Mouse (Mus musculus): Measurements from ENCODE around the gene 2410004B18Rik.

Gene 2410004B18Rik

GRCm38 (mm10) chr3:145929525-145930400 lies 8.1 kb upstream of the 2410004B18Rik start:
- no peak for DNase-seq (ENCODE audit: low spot score in 2 of 2)

- DNase-seq (ENCODE audit: low spot score in 2 of 2): no peak
Measured at GRCm38 (mm10) chr3:145933845-145934244, 4.0 kb upstream of the 2410004B18Rik start.

GRCm38 (mm10) chr3:145938405-145939349 lies 863 bp downstream of the 2410004B18Rik start:
- no peak for DNase-seq (ENCODE audit: low spot score in 2 of 2)

- DNase-seq (ENCODE audit: low spot score in 2 of 2): no peak
Measured at GRCm38 (mm10) chr3:145939402-145939801, 1.6 kb downstream of the 2410004B18Rik start.

- no peak for DNase-seq (ENCODE audit: low spot score in 2 of 2)
Measured at GRCm38 (mm10) chr3:145939971-145940370, 2.2 kb downstream of the 2410004B18Rik start.

GRCm38 (mm10) chr3:145941971-145942370 lies 4.2 kb downstream of the 2410004B18Rik start:
- DNase-seq (ENCODE audit: low spot score in 2 of 2): peak; percentile 56 to 65

GRCm38 (mm10) chr3:145944348-145944747 lies 6.5 kb downstream of the 2410004B18Rik start:
- DNase-seq (ENCODE audit: low spot score in 2 of 2): no peak

- DNase-seq (ENCODE audit: low spot score in 2 of 2): no peak
Measured at GRCm38 (mm10) chr3:145945904-145946303, 8.1 kb downstream of the 2410004B18Rik start.

GRCm38 (mm10) chr3:145946654-145947053 lies 8.8 kb downstream of the 2410004B18Rik start:
- DNase-seq (ENCODE audit: low spot score in 2 of 2): no peak

- no peak for DNase-seq (ENCODE audit: low spot score in 2 of 2)
Measured at GRCm38 (mm10) chr3:145947539-145948204, 9.9 kb downstream of the 2410004B18Rik start.

- no peak for DNase-seq (ENCODE audit: low spot score in 2 of 2)
Measured at GRCm38 (mm10) chr3:145950034-145950814, 12.4 kb downstream of the 2410004B18Rik start.

GRCm38 (mm10) chr3:145950815-145951130 lies 13.0 kb downstream of the 2410004B18Rik start:
- DNase-seq (ENCODE audit: low spot score in 2 of 2): no peak

GRCm38 (mm10) chr3:145951287-145952165 lies 13.7 kb downstream of the 2410004B18Rik start:
- no peak for DNase-seq (ENCODE audit: low spot score in 2 of 2)

- no peak for DNase-seq (ENCODE audit: low spot score in 2 of 2)
Measured at GRCm38 (mm10) chr3:145952945-145953344, 15.1 kb downstream of the 2410004B18Rik start.

- DNase-seq (ENCODE audit: low spot score in 2 of 2): no peak
Measured at GRCm38 (mm10) chr3:145953411-145953810, 15.6 kb downstream of the 2410004B18Rik start.

GRCm38 (mm10) chr3:145959824-145960223 lies 22.0 kb downstream of the 2410004B18Rik start:
- DNase-seq (ENCODE audit: low spot score in 2 of 2): no peak

GRCm38 (mm10) chr3:145962411-145962810 lies 24.6 kb downstream of the 2410004B18Rik start:
- no peak for DNase-seq (ENCODE audit: low spot score in 2 of 2)

- no peak for DNase-seq (ENCODE audit: low spot score in 2 of 2)
Measured at GRCm38 (mm10) chr3:145963101-145964017, 25.5 kb downstream of the 2410004B18Rik start.

GRCm38 (mm10) chr3:145964018-145964387 lies 26.2 kb downstream of the 2410004B18Rik start:
- no peak for DNase-seq (ENCODE audit: low spot score in 2 of 2)

Measured in spleen, postnatal 14 days (tissue).